In genomic region chr3:28564370-28565357, GRCm38 (mm10) we compare ENCODE assay signal across 11 mouse cellular contexts.
DNase-seq lines count a peak whose midpoint lies in the region; ATAC-seq and TF ChIP-seq lines count a peak whose summit lies in the region.
"Had no signal": no experiment of that assay in that cellular context is flagged by ENCODE, and none has a peak within 500 bp of the region (broad histone marks: within the 10 kb centered on the region; RNA-seq: fewer than 3 reads in every experiment).

No protein-coding gene starts in this region.

- H3K27me3 ChIP-seq in E14TG2a.4 (ENCODE audit: insufficient read depth, low read length) (no peaks in the 10 kb centered on the region), MEL (ENCODE audit: control insufficient read depth in 1 of 2, insufficient read depth in 2 of 2, low read length in 2 of 2) (no peaks in the 10 kb centered on the region)
- no peaks in the 10 kb centered on the region for H3K27me3 ChIP-seq in hindbrain, embryonic 16.5 days (replicated peaks; ENCODE audit: control insufficient read depth, insufficient read depth, low read length)
- 0 out of 2 replicates have a peak, but pooled peaks cover 4% of the 10 kb centered on the region for H3K27me3 ChIP-seq in heart, embryonic 12.5 days (replicated peaks)
- H3K27me3 ChIP-seq: kidney, embryonic 15.5 days; limb, embryonic 15.5 days; midbrain, embryonic 12.5 days had no signal

- H3K79me2 ChIP-seq in MEL (ENCODE audit: control insufficient read depth, insufficient read depth, low read length, poor library complexity) = no peaks in the 10 kb centered on the region

- no peak overlapping the region for H3K9ac ChIP-seq in MEL (ENCODE audit: control insufficient read depth, low read depth, low read length, poor library complexity, severe bottlenecking)
- H3K9ac ChIP-seq in hindbrain, embryonic 16.5 days (ENCODE audit: low read depth, low read length) = no peak overlapping the region
- no peak overlapping the region for H3K9ac ChIP-seq in heart, embryonic 12.5 days
- H3K9ac ChIP-seq: kidney, embryonic 15.5 days; limb, embryonic 15.5 days; midbrain, embryonic 12.5 days had no signal

- peak; percentile 24 to 26 for DNase-seq in kidney, postnatal 4 days
- no peak for DNase-seq in kidney, postnatal 25 days
- DNase-seq in MEL (ENCODE audit: low read depth, low spot score) = peak; percentile 12
- DNase-seq in gastrocnemius, adult 18-20 months (ENCODE audit: low spot score) = no peak
- DNase-seq: thymus, postnatal 25 days had no signal

- H3K36me3 ChIP-seq in E14TG2a.4 (ENCODE audit: insufficient read depth, low read length) = no peaks in the 10 kb centered on the region
- peaks cover 0 to 3% of the 10 kb centered on the region in 2 experiments; a peak in 1 of 4 replicates for H3K36me3 ChIP-seq in MEL (ENCODE audit: control insufficient read depth in 1 of 2, insufficient read depth in 2 of 2, low read length in 2 of 2)
- H3K36me3 ChIP-seq in hindbrain, embryonic 16.5 days (ENCODE audit: control insufficient read depth, insufficient read depth, low read length) = peaks cover 12% of the 10 kb centered on the region
- H3K36me3 ChIP-seq in heart, embryonic 12.5 days = peaks cover 4% of the 10 kb centered on the region
- H3K36me3 ChIP-seq: kidney, embryonic 15.5 days; limb, embryonic 15.5 days had no signal

- TF ChIP-seq CTCF in E14TG2a.4 (conservative IDR thresholded peaks at IDR 0.05; ENCODE audit: low read length) (peak; percentile 23), MEL (IDR thresholded peaks at IDR 0.05 in 2 of 3, conservative IDR thresholded peaks at IDR 0.05 in 1 of 3; ENCODE audit: control insufficient read depth in 1 of 3, insufficient read depth in 1 of 3, low read depth in 2 of 3, low read length in 3 of 3, poor library complexity in 1 of 3, severe bottlenecking in 1 of 3) (no peak)

- no peak for TF ChIP-seq RAD21 in MEL (IDR thresholded peaks at IDR 0.05; ENCODE audit: low read depth, low read length)

- H3K4me2 ChIP-seq in hindbrain, embryonic 16.5 days (ENCODE audit: low read length) = no peak overlapping the region
- no peak overlapping the region for H3K4me2 ChIP-seq in heart, embryonic 12.5 days
- H3K4me2 ChIP-seq: kidney, embryonic 15.5 days; limb, embryonic 15.5 days; midbrain, embryonic 12.5 days had no signal

- H3K27ac ChIP-seq in MEL (ENCODE audit: control insufficient read depth, low read depth, low read length) = no peak overlapping the region
- H3K27ac ChIP-seq in hindbrain, embryonic 16.5 days (ENCODE audit: low read depth, low read length) = no peak overlapping the region; the same call in 1 of the 2 replicates
- no peak overlapping the region for H3K27ac ChIP-seq in heart, embryonic 12.5 days (ENCODE audit: poor library complexity, severe bottlenecking)
- H3K27ac ChIP-seq: kidney, embryonic 15.5 days; limb, embryonic 15.5 days; midbrain, embryonic 12.5 days had no signal

- H3K9me3 ChIP-seq in E14TG2a.4 (ENCODE audit: low read length) (no peaks in the 10 kb centered on the region), MEL (replicated peaks; ENCODE audit: insufficient read depth, low read length) (no peaks in the 10 kb centered on the region)
- H3K9me3 ChIP-seq in hindbrain, embryonic 16.5 days (ENCODE audit: control insufficient read depth, low read length) = no peaks in the 10 kb centered on the region
- peaks cover 4% of the 10 kb centered on the region; the same call in 1 of the 2 replicates for H3K9me3 ChIP-seq in heart, embryonic 12.5 days (replicated peaks)
- H3K9me3 ChIP-seq: kidney, embryonic 15.5 days; limb, embryonic 15.5 days had no signal

- no peak for TF ChIP-seq EP300 in MEL (IDR thresholded peaks at IDR 0.05; ENCODE audit: low read depth in 1 of 2, low read length in 2 of 2)

- no peak for TF ChIP-seq POLR2A in MEL (IDR thresholded peaks at IDR 0.05; ENCODE audit: control insufficient read depth in 1 of 2, insufficient read depth in 1 of 2, low read depth in 1 of 2, low read length in 2 of 2, poor library complexity in 1 of 2)

- ATAC-seq in hindbrain, embryonic 16.5 days = peak; percentile 59
- ATAC-seq in heart, embryonic 12.5 days (ENCODE audit: insufficient number of reproducible peaks, low FRiP score) = no peak

- no peak overlapping the region for H3K4me3 ChIP-seq in E14TG2a.4 (replicated peaks; ENCODE audit: low read length)
- H3K4me3 ChIP-seq in MEL (ENCODE audit: control insufficient read depth in 1 of 2, insufficient read depth in 1 of 2, low read depth in 2 of 2, low read length in 2 of 2) = no peak overlapping the region
- H3K4me3 ChIP-seq in hindbrain, embryonic 16.5 days (ENCODE audit: low read length) = no peak overlapping the region
- H3K4me3 ChIP-seq in heart, embryonic 12.5 days = no peak overlapping the region
- H3K4me3 ChIP-seq: kidney, embryonic 15.5 days; limb, embryonic 15.5 days; midbrain, embryonic 12.5 days had no signal

- 66% methylated on average over 12 of the region's 12 CpGs for WGBS in hindbrain, embryonic 16.5 days
- WGBS in heart, embryonic 12.5 days = 78% methylated on average over 12 of the region's 12 CpGs

- H3K4me1 ChIP-seq in E14TG2a.4 (replicated peaks; ENCODE audit: low read depth, low read length) (no peaks in the 10 kb centered on the region; the same call in 1 of the 2 replicates), MEL (ENCODE audit: control insufficient read depth in 1 of 2, insufficient read depth in 2 of 2, low read length in 2 of 2) (peaks cover 0 to 6% of the 10 kb centered on the region in 2 experiments; a peak in 3 of 4 replicates)
- no peaks in the 10 kb centered on the region for H3K4me1 ChIP-seq in hindbrain, embryonic 16.5 days (ENCODE audit: control insufficient read depth, insufficient read depth, low read depth, low read length)
- 0 out of 2 replicates have a peak, but pooled peaks cover 3% of the 10 kb centered on the region for H3K4me1 ChIP-seq in heart, embryonic 12.5 days (replicated peaks)
- H3K4me1 ChIP-seq: kidney, embryonic 15.5 days; limb, embryonic 15.5 days; midbrain, embryonic 12.5 days had no signal

TF ChIP-seq in MEL, 35 proteins besides CTCF, POLR2A, EP300 and RAD21:
- TF ChIP-seq UBTF (IDR thresholded peaks at IDR 0.05; ENCODE audit: borderline replicate concordance, insufficient read depth, low read depth, low read length) (no peak), NELFE (IDR thresholded peaks at IDR 0.05; ENCODE audit: low read depth, low read length) (no peak)

Comparison
In these comparisons a context has a peak if more than half of its experiments do, and no peak if none do; other contexts are left out.
1. DNase-seq: peak in kidney, postnatal 4 days (2 of 2) and MEL (single experiment); none in kidney, postnatal 25 days (0 of 2) and gastrocnemius, adult 18-20 months (single experiment).